Mouse (Mus musculus) activated CD4-positive, CD25-positive, alpha-beta regulatory T cell, adult 4 months (primary cell): ENCODE data around the gene Tmbim6. TPM values are rescaled to one million over a fixed set of nuclear protein-coding genes. Genes with fewer than 3 reads are reported as not detected.
"Not testable (repeated sequence)": the region's sequence is repeated elsewhere in the genome, so short reads cannot be mapped to it uniquely, and the experiment has no call there.

Source experiments
- ATAC-seq: one replicate; pipeline ENCODE4 v1.8.0; 2017
- polyA plus RNA-seq, 2 experiments: library from polyadenylated mRNA; unstranded; fragments of 100-300 nt; shearing (Covaris generic); gene quantifications; one replicate each; pipeline ENCODE4 v1.2.1; 2017

Gene Tmbim6
- polyA plus RNA-seq, 2 experiments from 2014 or later, result 855 to 1,076 TPM

DNA sequence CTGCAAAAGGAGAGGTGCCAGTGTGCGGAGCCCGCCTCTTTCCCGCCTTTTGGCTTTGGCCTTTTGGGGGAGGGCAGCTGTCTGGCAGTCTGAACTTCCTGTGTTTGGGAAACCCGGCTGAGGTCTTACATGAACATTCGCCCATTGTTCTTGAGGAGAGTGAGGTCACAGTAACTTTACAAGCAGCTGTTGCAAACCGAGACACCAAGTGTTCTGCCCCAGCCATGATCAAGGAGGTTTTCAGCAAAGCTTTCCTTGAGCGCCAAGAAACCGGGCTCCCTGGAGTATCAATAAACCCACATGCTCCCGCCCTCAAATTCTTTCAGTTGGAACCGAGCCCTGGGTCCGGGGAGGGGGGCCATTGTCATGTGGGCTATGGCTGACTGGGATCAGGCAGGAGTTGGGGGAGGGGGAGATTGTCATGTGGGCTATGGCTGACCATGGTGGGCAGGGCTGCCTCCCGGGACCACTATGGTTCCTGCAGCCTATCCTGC lies 27.9 kb downstream of the Tmbim6 start:
- no peak for ATAC-seq

DNA sequence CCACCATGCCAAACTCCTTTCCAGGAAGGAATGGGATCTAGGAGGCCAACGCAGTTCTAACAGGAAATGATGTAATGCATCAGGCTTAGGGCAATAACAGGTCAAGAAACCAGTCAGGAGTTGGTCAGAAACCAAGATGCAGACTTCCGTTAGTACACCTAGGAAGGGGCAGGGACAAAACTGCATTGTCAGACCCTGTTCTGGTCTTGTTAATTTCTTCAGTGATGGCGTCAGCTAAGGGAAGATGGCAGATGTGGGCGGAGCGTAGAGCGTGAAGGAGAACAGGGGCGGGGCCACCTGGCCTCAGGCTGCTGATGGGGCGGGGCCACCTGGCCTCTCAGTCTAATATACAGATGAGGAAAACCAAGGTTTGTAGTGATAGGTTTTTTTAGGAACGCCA lies 28.5 kb downstream of the Tmbim6 start:
- ATAC-seq, result no peak

DNA sequence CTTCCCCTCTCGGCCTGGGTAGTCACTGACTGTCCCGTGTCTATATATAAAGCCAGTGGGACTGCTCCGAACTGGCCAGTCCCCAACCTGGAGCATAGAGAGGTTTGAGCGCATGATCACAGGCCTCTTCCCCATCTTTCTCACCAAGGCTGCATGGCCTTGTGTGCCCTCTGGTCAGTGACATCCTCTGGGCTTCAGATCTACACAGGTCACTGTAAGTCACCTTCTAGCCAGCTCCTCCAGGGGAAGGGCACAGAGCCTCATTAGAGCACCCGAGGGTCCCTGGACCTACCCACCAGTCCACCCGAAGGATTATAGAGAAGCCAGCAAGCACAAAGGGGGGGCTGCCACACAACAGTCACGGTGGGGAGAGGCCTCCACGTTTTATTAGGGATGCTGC lies 29.0 kb downstream of the Tmbim6 start:
- no peak for ATAC-seq

GRCm38 (mm10) chr15:99422551-99422950 lies 29.9 kb downstream of the Tmbim6 start:
- ATAC-seq, result no peak

GRCm38 (mm10) chr15:99423131-99423530 lies 30.4 kb downstream of the Tmbim6 start:
- no peak for ATAC-seq

DNA sequence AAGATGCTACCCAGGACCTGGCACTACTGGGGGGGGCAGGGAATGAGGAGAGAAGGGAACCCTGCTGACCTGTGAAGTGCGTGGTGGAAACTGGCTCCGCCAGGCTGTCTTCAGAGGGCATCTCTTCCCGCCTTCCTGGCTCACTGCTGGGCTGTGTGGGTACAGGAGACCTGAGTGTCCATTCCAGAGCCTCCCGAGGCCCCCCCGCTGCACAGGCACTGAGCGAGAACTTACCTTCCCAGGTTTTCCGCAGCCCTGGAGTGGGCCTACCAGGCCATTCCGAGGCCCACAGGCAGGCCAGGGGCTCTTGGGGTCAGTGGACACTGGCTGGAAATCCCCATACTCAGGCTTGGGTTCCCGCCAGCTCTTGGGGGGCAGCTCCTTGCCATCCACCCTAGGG lies 31.2 kb downstream of the Tmbim6 start:
- no peak for ATAC-seq

DNA sequence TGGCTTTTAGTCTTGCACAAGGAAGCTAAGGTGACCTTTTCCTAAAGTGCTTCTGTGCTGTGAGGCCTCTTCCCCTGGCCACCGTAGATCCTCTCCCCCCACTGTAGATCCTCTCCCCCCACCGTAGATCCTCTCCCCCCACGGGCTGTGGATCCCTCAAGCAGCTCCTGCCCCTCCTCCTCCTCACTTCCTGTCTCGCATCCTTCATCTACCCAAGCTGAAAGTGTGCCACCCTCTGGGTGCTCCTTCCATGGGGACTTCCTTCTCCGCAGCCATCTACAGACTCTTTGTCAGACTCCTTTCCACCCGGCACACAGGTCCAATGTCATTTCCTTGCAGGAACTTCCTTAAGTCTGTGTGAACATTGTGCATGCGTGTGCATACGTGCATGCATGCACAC lies 37.7 kb downstream of the Tmbim6 start:
- ATAC-seq, result no peak

DNA sequence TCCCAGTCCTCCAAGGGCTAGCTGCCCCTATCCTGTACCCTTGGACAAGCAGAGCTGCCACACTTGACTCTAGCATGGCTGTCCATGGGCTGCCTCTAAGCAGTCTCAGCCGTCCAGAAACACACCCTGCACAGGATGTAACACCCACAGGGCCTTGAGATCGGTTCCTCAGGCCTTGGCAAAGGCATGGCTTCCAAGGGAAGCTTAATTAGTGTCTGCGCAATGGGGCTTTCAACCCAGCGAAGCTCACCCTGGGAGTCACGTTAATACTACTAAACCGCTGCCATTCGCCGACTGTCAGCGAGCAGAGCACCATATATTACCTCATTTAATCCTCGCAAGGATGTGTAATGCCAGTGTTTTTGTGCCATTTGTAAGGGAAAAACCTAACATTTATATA lies 38.4 kb downstream of the Tmbim6 start:
- no peak for ATAC-seq

- ATAC-seq, result no peak
Observed at GRCm38 (mm10) chr15:99431504-99431903, 38.8 kb downstream of the Tmbim6 start.

DNA sequence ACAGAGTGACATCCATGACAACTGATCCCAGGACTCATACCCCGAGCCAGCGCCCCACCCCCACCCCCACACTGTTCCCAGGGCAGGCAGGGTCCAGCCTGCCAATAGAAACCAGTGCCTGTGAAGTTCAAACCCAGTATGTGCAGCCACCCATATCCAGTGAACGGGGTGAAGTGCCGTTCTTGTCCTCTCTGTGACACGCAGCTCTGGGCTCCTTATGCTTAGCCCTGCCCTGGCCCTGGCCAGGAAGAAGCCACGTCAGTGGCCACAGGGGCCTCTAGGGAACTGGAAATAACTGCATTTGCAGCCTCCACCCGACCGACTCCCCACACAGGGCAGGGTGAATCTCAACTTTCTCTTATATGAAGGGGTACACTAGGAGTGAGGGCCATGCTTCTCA lies 39.3 kb downstream of the Tmbim6 start:
- no peak for ATAC-seq

- ATAC-seq, result no peak
Observed at GRCm38 (mm10) chr15:99433081-99433718, 40.5 kb downstream of the Tmbim6 start.

- ATAC-seq, result no peak
Observed at GRCm38 (mm10) chr15:99433913-99434312, 41.2 kb downstream of the Tmbim6 start.

- ATAC-seq, result no peak
Observed at GRCm38 (mm10) chr15:99438966-99439698, 46.5 kb downstream of the Tmbim6 start.

- ATAC-seq, result no peak
Observed at GRCm38 (mm10) chr15:99440112-99440815, 47.6 kb downstream of the Tmbim6 start.

DNA sequence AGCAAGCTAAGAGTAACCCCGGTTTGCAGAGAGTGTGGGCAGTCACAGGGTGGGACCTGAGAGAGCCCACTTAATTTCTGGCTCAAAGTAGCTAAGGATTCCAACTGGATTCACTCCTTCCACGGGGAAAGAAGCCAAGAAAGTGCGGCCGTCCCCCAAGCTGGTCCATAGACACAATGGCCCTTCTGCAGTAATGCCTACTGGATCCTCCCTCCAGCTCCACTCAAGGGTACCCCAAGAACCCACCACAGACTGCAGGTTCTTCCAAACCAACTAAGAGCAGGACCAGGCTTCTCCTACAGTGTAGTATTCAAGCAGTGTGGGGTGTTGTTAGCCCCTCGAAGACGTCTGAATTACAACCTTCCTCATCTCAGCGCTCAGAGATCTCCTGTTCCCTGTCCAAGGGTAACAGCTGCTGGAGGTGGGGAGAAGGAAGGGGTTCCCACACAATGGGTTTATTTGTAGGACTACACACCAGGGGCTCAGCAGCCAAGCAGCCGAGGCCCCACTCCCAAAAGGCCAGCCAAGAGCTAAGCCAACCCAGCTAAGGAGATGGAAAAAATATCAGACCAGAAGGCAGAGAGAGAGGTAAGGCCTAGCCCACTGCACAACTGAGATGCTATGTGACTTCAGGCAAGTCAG lies 48.3 kb downstream of the Tmbim6 start:
- ATAC-seq, result no peak

DNA sequence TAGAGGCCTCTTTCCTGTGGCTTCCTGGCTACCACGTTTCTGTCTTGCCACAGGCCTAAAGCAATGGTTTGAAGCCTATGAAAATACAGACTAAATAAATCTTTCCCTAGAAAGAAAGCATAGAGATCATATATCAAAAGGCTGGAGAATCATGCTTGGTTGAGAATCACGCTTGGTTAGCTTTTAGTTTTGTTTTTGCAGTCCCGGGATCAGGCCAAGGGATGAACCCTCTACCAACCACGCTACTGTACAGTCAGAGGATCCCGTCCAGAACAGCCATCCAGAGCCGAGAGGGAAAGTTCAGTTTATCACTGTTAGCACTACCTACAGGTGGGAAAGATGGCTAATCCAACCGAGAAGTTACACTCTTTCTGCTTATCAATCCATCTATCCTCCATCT lies 49.7 kb downstream of the Tmbim6 start:
- ATAC-seq, result no peak

DNA sequence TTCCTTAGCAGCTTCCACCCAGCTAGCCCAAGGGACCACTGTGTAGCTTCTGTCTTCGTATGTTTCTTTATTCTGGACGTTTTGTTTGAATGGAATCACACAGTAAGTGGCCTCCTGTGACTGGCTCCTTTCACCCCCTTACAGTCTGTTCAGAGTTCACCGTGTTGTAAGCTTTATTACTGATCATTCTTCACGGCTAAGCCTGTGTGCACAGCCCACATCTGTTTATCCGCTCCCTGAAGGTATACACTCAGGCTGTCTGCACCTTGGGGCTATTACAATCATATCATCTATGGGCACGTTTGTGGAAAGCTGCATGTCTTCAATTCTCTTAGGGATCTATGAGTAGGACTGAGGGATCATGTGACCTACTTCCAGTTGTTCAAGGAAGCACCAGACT lies 52.9 kb downstream of the Tmbim6 start:
- no peak for ATAC-seq

DNA sequence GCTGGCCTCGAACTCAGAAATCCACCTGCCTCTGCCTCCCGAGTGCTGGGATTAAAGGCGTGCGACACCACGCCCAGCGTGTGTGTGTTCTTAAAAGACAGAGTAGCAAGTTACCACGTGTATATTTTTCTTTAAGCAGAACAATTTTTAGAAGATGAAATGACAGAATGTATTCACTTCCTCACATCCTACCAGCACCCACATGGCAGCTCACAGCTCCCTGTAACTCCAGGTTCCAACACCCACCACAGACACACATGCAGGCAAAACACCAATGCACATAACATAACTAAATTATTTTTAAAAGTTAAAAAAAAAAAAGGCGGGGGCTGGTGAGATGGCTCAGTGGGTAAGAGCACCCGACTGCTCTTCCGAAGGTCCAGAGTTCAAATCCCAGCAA lies 53.5 kb downstream of the Tmbim6 start:
- ATAC-seq, result not testable (repeated sequence)

DNA sequence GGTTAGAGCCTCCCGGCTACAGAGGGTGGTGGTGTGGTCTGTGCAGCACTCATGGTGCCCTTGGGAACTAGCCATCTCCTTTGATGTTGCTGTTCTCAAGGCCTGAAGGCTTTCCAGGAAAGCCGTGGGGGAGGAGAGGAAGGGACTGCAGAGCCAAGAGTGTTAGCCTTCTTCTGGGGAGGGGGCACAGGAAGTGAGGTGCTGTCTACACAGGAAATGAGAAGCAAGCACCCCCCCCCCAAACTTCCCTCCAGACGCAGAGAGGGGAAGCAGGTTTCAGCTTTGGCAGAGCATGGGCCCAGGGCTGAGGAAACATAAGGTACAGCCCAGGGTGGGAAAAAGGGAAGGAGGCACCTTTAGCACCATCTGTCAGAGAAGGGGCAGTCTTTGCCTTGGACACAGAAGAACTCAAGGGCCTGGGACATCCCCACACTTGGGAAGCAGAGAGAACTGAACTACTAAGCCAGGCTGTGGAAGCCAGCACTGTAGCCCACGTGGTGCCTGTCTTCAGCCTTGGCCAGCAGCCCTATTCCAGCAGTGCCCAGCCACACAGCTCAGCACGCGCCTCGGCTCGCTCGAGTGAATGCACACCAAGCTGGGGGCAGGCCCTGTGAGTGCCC lies 56.6 kb downstream of the Tmbim6 start:
- ATAC-seq, result no peak

GRCm38 (mm10) chr15:99449751-99450280 lies 57.1 kb downstream of the Tmbim6 start:
- no peak for ATAC-seq

DNA sequence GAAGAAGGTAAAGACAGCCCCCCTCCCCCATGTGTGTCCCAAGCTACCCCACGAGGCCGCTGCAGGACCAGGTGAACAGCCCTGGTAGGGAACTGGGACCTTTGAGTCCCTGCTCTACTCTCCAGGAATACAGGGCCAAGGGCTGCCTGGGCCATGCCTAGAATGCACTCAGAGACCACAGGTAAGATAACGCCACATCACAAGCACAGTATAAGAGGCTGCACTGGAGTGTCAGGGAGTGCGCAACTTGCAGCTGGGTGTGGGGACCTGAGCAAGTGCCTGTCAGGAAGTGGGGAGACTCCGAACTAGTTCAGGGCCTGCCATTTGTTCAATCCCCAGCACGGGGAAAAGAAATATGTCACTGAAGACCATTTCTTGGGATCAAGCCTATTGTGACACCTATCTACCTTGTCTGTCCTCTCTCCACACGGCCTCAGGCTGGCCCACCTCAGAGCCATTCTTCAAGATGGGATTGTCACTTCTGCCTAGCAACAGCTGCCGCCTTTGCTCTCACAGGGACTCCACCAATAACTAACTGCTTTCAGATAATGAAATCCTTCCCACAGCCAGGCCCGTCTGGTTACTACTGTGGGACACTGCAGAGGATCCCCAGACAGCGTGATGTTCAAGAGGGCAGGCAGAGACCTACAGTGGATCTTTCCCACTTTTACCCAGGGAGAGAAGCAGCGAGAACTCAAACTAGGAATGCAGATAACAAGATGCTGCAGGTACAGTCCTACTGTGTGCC lies 60.6 kb downstream of the Tmbim6 start:
- ATAC-seq, result no peak
